Mouse (Mus musculus): Measurements from ENCODE around the gene Notch3.

DNA sequence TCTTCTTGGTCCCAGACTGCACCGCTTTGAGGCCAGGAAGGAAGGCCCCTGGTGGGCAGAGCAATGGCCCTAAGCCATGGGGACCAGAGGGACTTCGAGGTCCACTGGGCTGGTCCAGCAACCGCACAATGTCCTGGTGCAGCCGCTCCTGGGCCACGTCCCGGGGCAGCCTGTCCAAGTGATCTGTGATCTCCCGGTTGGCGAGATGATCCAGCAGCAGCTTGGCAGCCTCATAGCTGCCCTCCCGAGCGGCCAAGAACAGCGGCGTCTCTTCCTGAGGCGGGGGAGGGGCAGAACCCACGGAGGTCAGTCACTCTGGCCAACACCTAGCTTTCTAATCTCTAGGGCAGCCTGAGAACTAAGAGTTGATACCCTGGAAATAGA lies 44.1 kb downstream of the Notch3 start:
- TF ChIP-seq CTCF (IDR thresholded peaks at IDR 0.05; ENCODE audit: low read depth) (no peak), EP300 (IDR thresholded peaks at IDR 0.05; ENCODE audit: low read depth) (no peak)

Data from heart, postnatal 0 days (tissue).